Mouse (Mus musculus) midbrain, embryonic 12.5 days (tissue): ENCODE measurements around the gene E330034G19Rik. TPM values are rescaled to one million over a fixed set of nuclear protein-coding genes. Genes with fewer than 3 reads are reported as not detected.

Source experiments
- polyA plus RNA-seq: library from polyadenylated mRNA; unstranded; fragments of >200 nt; fragmentation: Nextera tagmentation; extraction: Ambion mirVana; gene quantifications from 2 replicates; pipeline ENCODE4 v1.2.1, GENCODE M21; 2016

The E330034G19Rik gene
- polyA plus RNA-seq, 1 experiment from 2014 or later = not detected

Other genes with a start within 250 kb of the E330034G19Rik start
- gene Dlg5, start 47.3 kb upstream of the E330034G19Rik start, polyA plus RNA-seq = 18.6 and 19.0 TPM in 2 replicates
- 22.5 and 24.5 TPM in 2 replicates for gene Polr3a, start 193.8 kb downstream of the E330034G19Rik start, polyA plus RNA-seq
- gene Rps24, start 193.9 kb downstream of the E330034G19Rik start, polyA plus RNA-seq = 901 and 946 TPM in 2 replicates